Mouse (Mus musculus): ENCODE results near the gene Stxbp6.
"Not testable (repeated sequence)": the region's sequence is repeated elsewhere in the genome, so short reads cannot be mapped to it uniquely, and the experiment has no call there.

Gene Stxbp6

GRCm38 (mm10) chr12:45074611-45075342 is at the start of gene Stxbp6:
TSS of gene Stxbp6 (minus strand) at chr12:45074709.
- ChIA-PET POLR2A (interaction anchor here in 3 of 4 experiments (0.6 to 2.9 kb wide), 9 partner anchors 10 to 1900 kb away, joined by 3 to 11 read pairs (median 4); no protein-coding TSS in a partner anchor), CTCF (no interaction called here)

DNA sequence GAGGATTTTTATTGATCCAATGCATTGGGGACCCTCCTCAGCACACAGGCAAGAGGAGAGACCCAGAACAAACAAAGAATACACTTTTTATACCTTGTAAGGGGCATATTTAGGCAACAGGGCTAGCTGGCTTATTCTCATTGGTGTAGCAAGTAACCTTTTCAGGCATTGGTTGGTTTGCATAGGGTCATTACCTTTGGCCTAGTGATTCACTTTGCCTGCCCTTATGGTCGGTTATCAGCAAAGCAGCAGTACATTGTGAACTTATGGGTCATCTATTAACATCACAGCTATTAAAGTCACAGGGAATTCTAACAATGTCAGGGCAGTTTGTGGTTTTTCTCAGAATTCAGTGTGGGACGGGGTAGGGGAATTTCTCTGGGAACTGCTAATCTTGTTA is 28.4 kb upstream of the Stxbp6 start:
- CTCF ChIA-PET: not testable (repeated sequence)

GRCm38 (mm10) chr12:45093732-45094131 is 19.2 kb upstream of the Stxbp6 start:
- ChIA-PET POLR2A (no interaction called here), CTCF (no interaction called here)

More for the DNA sequence above, 28.4 kb upstream of the Stxbp6 start:
- POLR2A ChIA-PET: not testable (repeated sequence)

- POLR2A ChIA-PET: interaction anchor here in 1 of 4 experiments (1.9 kb wide), 1 partner anchor 18 kb away, joined by 4 read pairs; the partner anchor contains the start of gene Stxbp6
- CTCF ChIA-PET: no interaction called here
Observed at GRCm38 (mm10) chr12:45092444-45092843, 17.9 kb upstream of the Stxbp6 start.

GRCm38 (mm10) chr12:45083145-45083475 is 8.6 kb upstream of the Stxbp6 start:
- POLR2A ChIA-PET: interaction anchor here in 1 of 4 experiments (0.6 kb wide), 1 partner anchor 1735 kb away, joined by 5 read pairs; no protein-coding TSS in a partner anchor
- CTCF ChIA-PET: no interaction called here

DNA sequence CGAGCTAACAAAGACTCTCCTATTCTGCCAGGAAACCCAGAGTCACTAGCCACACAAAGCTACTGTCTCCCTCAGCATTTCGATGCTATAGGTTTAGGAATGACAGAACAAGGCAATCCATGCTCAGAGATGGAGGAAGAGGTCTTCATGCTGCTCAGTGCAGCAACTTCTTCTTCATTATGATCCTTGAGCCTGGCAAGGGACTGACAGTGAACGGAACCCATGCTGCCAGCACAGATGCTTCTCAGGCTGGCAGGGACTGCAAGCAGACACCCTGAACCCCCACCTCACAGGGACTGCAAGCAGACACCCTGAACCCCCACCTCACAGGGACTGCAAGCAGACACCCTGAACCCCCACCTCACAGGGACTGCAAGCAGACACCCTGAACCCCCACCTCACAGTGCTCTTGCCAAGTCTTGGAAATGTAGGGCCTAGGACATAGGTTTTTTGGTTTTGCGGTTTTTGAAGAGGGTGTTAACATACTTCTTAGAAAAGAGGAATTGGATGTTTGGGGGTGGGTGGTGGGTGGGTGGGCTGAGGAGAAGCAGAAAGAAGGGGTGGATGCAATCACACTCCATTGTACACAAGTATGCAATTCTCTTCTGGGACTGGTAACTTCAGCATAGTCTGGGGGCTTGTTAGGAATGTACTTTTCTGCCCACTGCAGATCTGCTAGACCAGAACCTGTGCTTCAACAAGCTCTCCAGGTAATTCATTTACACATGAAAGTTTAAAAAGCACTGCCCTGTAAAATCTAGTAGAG is 8.1 kb upstream of the Stxbp6 start:
- ChIA-PET CTCF (no interaction called here), POLR2A (interaction anchor here in 2 of 4 experiments (0.6 to 0.7 kb wide), 2 partner anchors 19 to 1736 kb away, joined by 3 to 5 read pairs; no protein-coding TSS in a partner anchor)

- CTCF ChIA-PET: no interaction called here
- POLR2A ChIA-PET: no interaction called here
Observed at GRCm38 (mm10) chr12:45081617-45082016, 7.1 kb upstream of the Stxbp6 start.

GRCm38 (mm10) chr12:45080753-45081122 is 6.2 kb upstream of the Stxbp6 start:
- ChIA-PET POLR2A (no interaction called here), CTCF (no interaction called here)

DNA sequence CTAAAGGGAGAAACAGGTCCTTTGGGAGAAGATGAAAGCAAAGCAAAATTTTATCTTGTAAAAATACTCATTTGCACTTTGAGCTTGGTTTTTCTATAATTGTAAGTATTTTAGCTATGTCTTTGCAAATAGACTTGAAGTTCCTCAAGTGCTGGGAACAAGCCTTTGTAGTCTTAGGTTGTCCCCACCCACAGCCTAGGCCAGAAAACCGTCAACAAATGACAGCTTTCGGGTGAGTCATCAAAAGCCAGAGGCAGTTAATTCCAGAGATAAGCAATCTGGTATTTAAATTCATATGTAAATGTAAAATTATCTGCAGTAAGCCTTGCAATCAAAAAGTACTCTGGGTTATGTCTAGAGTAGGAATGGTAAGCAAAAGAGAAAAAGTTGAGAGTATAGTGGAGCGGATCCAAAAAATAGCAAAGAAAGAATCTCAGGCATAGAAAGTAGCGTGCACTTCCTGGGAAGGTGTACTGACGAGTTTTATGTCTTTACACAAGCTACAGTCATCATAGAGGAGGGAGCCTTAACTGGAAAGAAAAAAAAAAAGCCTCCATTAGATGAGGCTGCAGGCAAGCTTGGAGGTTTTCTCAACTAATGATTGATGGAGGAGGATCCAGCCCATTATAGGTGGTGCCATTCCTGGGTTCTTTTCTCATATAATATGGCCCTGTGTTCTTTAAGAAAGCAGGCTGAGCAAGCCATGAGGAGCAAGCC is 5.7 kb upstream of the Stxbp6 start:
- ChIA-PET CTCF (no interaction called here), POLR2A (no interaction called here)

DNA sequence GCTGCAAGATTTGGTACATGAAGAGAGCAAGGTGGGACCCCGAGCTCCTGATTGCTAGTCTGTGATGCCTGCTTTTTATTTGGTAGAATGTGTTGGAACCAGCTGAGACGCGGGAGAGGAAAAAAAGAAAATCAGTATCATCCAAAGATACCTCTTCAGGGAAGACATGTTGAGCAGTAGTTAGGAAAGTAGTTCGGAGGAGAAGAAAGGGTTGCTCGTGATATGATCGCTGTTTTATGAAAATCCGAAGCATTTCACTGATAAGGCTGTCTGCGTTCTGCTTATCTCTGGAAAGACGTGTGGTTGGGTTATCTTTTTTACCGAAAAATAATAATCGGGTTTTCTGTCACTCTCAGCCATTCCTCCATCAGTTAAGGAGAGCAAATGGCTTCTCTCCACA is 1.1 kb upstream of the Stxbp6 start:
- CTCF ChIA-PET: no interaction called here
- POLR2A ChIA-PET: interaction anchor here in 1 of 4 experiments (2.9 kb wide), 1 partner anchor 11 kb away, joined by 11 read pairs; no protein-coding TSS in a partner anchor

- CTCF ChIA-PET: no interaction called here
Observed at GRCm38 (mm10) chr12:45074042-45074601, 387 bp downstream of the Stxbp6 start.

DNA sequence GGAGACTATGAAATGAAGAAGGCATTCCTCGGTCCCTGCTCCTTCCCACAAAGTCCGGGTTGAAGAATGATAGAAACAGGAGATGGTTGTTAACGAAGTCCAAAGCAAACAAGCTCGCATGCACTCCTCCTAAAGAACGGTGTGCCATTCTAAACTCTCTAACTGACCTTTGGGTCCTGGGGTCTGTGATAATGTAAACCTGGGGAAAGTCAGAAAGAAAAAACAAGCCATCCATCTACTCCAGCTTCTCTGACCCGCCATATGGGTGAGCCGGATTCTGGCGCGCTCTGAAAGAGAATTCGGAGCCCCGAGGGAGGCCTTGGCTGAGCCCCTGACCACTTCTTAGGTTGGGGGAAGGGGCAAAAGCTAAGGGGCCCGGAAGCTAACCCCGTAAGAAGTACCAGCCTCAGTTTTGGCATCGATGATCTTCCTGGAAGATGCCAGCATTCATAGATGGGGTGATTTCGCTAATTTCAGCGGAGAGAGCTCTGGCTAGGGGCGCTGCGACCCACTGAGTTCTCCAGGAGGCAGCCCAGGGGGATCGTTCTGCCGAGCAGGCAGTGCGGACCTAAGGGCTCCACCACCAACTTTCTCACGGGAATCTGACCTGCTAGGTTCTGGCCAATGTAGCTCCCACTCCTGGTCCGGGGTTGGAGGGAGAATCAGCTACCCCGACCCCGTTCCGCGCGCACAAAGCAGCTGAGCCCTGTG is 1.0 kb downstream of the Stxbp6 start:
- ChIA-PET POLR2A (interaction anchor here in 1 of 4 experiments (1.7 to 2.9 kb wide), 3 partner anchors 9 to 18 kb away, joined by 4 to 11 read pairs (median 7); no protein-coding TSS in a partner anchor), CTCF (no interaction called here)

More at GRCm38 (mm10) chr12:45074042-45074601, 387 bp downstream of the Stxbp6 start:
- POLR2A ChIA-PET: interaction anchor here in 3 of 4 experiments (0.6 to 2.9 kb wide), 5 partner anchors 9 to 805 kb away, joined by 3 to 11 read pairs (median 3); no protein-coding TSS in a partner anchor

DNA sequence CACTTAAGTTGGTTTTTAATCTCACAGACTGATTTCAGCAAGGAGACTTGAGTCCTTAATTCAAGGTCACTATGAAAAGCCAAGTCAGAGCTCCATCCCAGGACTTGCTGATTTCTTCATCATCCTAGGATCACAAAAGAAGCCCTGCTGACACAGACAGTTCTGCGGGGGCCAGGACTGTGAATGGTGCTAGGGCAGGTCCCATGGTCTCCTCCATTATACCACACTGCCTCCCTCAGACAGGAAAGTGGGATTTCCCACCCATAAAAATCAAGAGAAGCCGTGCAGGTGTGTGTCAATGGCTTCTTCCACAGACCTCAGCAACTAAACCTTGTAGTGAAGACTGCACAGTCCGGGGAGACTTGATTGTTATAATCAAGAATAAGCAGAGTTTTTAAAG is 2.3 kb downstream of the Stxbp6 start:
- ChIA-PET POLR2A (interaction anchor here in 2 of 4 experiments (0.5 to 1.7 kb wide), 2 partner anchors 12 to 54 kb away, joined by 7 to 8 read pairs; no protein-coding TSS in a partner anchor), CTCF (no interaction called here)

GRCm38 (mm10) chr12:45070186-45070585 is 4.3 kb downstream of the Stxbp6 start:
- ChIA-PET CTCF (no interaction called here), POLR2A (interaction anchor here in 1 of 4 experiments (0.7 kb wide), 1 partner anchor 53 kb away, joined by 3 read pairs; no protein-coding TSS in a partner anchor)

DNA sequence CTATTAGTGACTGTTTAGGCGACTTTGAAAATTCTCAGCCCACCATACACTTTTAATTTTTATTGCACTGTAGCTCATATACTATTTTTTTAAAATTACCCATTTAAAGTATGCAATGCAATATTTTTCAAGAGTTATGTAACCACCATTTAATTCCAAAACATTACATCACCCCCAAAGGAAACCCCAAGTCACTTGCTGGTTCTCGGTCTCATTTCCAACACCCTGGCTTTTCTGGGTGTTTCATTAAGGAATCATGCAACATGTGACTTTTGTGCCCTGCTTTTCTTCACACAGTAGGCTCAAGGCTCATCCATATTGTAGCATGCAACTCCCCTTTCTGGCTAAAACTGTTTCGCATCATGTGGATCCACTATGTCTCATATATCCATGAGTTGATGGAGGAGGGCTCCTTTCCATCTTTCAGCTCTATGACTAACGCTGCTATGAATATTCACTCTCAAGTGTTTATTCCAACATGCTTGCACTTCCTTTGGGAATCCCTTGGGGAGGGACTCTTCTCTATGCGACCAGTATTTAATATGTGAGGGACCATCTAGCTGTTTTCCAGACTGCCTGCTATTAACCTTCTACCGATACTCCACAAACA is 6.3 kb downstream of the Stxbp6 start:
- ChIA-PET CTCF (no interaction called here), POLR2A (no interaction called here)

DNA sequence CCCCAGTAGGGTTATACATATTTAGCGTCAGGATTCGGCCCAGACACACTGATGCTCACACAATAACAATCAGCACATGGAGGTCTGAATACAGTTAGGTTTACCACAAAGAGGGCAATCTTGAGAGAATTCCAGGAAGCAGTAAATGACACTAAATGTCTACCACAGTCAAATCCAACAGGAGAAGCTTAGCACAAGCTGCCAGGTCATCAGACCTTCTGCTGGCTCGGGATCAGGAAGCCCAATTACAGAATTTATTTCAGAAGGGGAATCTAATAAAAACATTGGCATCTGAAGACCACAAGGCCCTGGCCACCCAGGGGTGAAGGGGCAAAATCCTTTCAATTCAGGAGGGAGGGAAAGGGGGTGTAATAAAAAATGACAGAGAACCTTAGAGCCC is 6.8 kb downstream of the Stxbp6 start:
- POLR2A ChIA-PET: no interaction called here

DNA sequence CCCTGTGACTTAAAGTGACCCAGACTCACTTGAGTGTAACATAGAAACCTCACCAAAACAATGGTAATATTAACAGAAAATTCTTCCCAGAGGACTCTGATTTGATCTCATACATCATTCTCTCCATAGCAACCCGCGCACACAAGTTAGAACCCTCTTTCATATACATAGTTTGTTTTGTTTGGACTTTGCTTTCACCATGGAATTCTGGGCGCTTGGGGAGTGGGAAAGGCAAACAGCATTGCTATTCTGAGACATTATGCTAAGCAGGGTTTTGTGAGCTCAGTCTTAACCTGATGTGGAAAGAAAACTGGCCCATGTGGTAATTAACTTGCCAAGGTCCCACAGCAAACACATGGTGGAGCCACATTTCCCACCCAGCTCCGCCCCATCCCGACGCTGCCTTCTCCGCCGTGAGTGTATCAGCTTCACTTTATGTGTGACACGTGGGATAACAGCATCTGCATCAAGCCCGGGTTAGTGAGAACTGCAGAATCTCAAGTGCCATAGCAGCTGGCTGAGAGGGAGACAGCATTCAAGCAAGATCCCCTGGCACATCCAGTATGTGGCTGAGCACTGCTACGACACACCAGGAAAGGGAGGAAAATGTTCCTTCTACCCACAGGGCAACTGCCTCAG is 7.3 kb downstream of the Stxbp6 start:
- POLR2A ChIA-PET: no interaction called here

More for the DNA sequence above, 6.8 kb downstream of the Stxbp6 start:
- CTCF ChIA-PET: no interaction called here

DNA sequence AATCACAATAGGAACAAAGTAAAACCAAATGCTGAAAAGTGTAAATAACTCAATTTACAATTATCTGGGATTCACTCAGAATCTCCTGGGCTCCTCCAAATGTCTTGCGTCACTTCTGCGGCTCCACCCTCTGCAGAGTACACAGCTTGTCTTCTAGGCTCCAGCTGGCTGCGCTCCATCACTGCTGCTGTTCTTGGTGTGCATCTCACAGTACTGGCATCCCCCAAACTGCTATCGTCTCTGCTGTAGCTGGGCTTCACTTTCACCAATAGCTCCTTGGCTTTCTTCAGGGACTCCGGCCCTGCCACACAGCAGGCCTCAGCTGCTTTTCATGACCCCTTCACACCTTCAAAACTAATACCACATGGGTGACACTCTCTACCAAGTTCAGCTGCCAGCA is 10.9 kb downstream of the Stxbp6 start:
- ChIA-PET CTCF (no interaction called here), POLR2A (interaction anchor here in 1 of 4 experiments (3.0 kb wide), 1 partner anchor 10 kb away, joined by 11 read pairs; the partner anchor contains the start of gene Stxbp6)

More for the DNA sequence above, 7.3 kb downstream of the Stxbp6 start:
- CTCF ChIA-PET: no interaction called here

Measured in embryonic stem cell, embryonic (primary cell).